Mouse (Mus musculus): ENCODE results near the gene Aspdh.

Aspdh gene

GRCm38 (mm10) chr7:44465111-44465510, at the start of gene Aspdh:
Aspdh (plus strand) TSS chr7:44465391.
- DNase-seq: peak; percentile 6

GRCm38 (mm10) chr7:44427666-44428065, 37.5 kb upstream of the Aspdh start:
- DNase-seq: no peak

GRCm38 (mm10) chr7:44428171-44428950, 36.8 kb upstream of the Aspdh start:
- peak; percentile 57 for DNase-seq

GRCm38 (mm10) chr7:44428968-44429521, 36.1 kb upstream of the Aspdh start, which contains the start of gene Lrrc4b:
Lrrc4b (plus strand) TSS chr7:44429018.
- peak; percentile 86 for DNase-seq

- DNase-seq: peak; percentile 68
Observed at GRCm38 (mm10) chr7:44429534-44430488, 35.4 kb upstream of the Aspdh start.

- DNase-seq: no peak
Observed at GRCm38 (mm10) chr7:44432550-44432949, 32.6 kb upstream of the Aspdh start.

GRCm38 (mm10) chr7:44433371-44433770, 31.8 kb upstream of the Aspdh start:
- no peak for DNase-seq

GRCm38 (mm10) chr7:44434089-44434488, 31.1 kb upstream of the Aspdh start:
- no peak for DNase-seq

GRCm38 (mm10) chr7:44435796-44436195, 29.4 kb upstream of the Aspdh start:
- DNase-seq: no peak

GRCm38 (mm10) chr7:44436267-44436666, 28.9 kb upstream of the Aspdh start:
- DNase-seq: no peak

GRCm38 (mm10) chr7:44437188-44437587, 28.0 kb upstream of the Aspdh start:
- DNase-seq: no peak

- DNase-seq: no peak
Observed at GRCm38 (mm10) chr7:44437933-44438332, 27.3 kb upstream of the Aspdh start.

- DNase-seq: no peak
Observed at GRCm38 (mm10) chr7:44439696-44440095, 25.5 kb upstream of the Aspdh start.

- no peak for DNase-seq
Observed at GRCm38 (mm10) chr7:44440479-44440878, 24.7 kb upstream of the Aspdh start.

GRCm38 (mm10) chr7:44441180-44441579, 24.0 kb upstream of the Aspdh start:
- no peak for DNase-seq

GRCm38 (mm10) chr7:44441648-44442109, 23.5 kb upstream of the Aspdh start:
- DNase-seq: peak; percentile 79

GRCm38 (mm10) chr7:44442407-44442821, 22.8 kb upstream of the Aspdh start:
- peak; percentile 49 for DNase-seq

- peak; percentile 50 for DNase-seq
Observed at GRCm38 (mm10) chr7:44443268-44444173, 21.7 kb upstream of the Aspdh start.

- peak; percentile 38 for DNase-seq
Observed at GRCm38 (mm10) chr7:44444886-44445527, 20.2 kb upstream of the Aspdh start.

- DNase-seq: peak; percentile 39
Observed at GRCm38 (mm10) chr7:44445528-44445923, 19.7 kb upstream of the Aspdh start.

GRCm38 (mm10) chr7:44446070-44446855, 18.9 kb upstream of the Aspdh start:
- DNase-seq: peak; percentile 39
